Mouse (Mus musculus) cerebellum, adult (tissue): ENCODE measurements around the gene Pcdh9.

Experiments used
- ATAC-seq: cut with Nextera tagmentation; 2 replicates; pipeline ENCODE4 v1.9.2; 2017; ENCODE audit warnings: mild to moderate bottlenecking, moderate library complexity, mixed read lengths; ENCODE audit not compliant: insufficient number of reproducible peaks, low FRiP score, low TSS enrichment

Pcdh9 gene

DNA sequence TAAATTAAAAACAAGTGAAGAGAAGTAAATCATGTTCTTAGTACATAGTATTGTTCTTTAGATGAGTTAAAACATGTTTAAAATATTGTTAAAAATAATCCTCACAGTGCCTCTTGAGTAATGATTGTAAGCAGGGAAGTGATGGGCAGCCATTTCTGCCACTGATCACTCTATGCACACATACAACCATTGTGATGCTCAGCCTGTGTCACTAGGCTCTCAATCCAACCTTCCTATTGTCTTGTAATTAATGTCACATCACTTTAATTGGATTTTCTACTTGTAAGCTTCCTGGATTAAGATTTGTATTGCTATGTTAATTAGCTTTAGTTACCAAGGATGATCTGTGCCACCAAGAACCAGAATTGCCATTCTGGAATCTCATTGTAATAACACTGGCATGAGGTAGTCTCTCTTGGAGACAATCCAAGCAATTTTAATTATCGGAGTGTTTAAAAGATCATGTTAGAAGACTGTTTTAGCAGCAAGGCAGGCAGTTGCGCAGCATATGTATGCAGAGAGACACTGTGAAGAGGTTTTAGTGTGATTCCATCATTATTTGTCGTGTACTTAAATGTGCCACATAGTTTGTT is 305.0 kb downstream of the Pcdh9 start:
- no peak for ATAC-seq

GRCm38 (mm10) chr14:93564361-93564760 is 326.1 kb downstream of the Pcdh9 start:
- no peak for ATAC-seq

- ATAC-seq, result no peak
Measured at GRCm38 (mm10) chr14:93561577-93561976, 328.9 kb downstream of the Pcdh9 start.

DNA sequence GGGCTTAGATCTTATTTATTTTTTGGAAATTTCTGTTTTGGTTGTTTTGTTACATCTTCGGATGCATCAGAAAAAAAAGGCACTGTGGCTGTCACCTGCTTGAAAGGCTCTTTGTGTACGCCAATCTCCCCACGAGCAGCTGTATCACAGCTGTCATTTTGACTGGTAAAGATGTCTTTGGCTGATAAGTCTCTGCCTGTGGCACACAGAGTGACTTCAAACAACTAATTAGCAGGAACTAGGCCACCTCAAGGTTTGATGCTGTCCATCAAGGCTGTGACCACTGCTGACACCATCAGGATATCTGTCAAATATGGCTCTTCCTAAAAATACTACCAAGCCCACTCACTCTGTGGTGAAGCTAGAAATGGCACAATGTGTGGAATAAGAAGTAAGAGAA is 336.7 kb downstream of the Pcdh9 start:
- no peak for ATAC-seq

DNA sequence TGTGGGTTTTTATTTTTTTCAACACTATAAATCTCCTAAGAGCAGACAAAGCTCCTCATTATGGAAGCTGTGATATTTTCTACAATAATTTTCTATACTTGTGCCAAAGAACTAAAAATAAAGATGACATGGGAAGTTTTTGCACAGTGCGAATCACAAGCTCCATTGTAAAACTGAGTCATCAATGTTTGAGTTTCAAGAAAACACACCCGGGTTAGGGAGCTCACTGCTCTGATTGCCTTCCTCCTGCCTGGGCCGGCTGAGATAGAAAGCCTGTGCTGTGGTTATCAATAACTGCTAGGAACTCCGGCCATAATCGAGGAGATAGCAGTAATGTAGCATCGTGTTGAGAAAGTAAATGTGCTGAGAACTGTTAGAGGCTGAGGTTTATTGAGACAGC is 344.9 kb downstream of the Pcdh9 start:
- ATAC-seq, result no peak

GRCm38 (mm10) chr14:93543970-93544627 is 346.4 kb downstream of the Pcdh9 start:
- ATAC-seq, result peak; percentile 80

DNA sequence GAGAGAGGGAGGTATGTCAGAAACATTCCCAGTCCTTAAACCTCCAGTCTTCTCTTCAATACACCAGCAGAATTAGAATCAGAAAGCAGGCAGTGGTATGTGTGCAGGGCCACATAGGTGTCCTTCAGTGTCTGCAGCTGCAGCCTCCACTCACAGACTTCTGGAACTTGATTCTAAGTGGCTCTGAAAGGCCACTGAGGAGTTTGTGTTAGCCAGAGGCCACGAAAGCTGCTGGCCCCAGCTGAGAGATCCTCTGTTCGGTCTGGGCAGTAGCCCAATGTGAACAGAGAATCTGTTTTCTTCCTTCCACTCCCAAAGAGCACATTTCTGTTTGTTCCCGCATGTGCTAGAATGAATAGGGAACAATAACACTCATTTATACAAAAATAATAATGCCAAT is 346.9 kb downstream of the Pcdh9 start:
- peak; percentile 79 for ATAC-seq

DNA sequence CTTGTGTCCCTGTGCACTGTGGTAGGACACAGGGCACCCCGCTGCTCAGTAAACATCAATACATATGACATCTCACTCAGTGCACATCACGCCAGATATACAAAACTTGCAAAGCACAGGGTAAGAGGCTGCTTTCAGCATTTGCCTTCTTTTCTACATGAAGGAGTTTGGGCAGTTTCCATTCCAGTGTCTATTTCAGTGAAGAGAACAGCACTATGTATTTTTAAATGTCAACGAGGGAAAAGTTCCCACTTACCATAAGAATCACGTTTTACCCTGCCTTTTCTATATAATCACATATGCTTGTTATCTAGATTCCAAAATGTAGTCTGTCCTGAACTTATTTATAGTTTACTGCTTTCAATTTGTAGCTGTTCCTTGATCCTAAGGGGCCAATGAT is 355.6 kb downstream of the Pcdh9 start:
- ATAC-seq, result no peak

DNA sequence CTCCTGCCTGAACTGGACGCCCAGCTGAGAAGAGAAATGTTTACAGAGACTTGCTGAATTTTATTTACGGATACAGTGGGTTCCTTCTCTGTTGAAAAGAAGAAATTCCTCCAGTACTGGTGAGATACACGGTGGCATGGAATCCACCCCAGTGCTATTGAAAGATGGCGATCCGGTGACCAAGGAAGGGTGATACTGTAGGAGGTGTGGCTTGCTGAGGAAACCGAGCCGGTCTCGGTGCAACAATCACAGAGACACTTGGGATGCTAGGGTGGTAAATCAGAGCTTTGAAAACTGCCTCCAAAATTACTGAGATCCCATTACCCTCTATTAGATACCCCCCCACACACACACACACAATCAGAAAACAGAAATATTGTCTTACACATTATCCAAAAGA is 367.0 kb downstream of the Pcdh9 start:
- ATAC-seq, result no peak

- peak; percentile 81 for ATAC-seq
Measured at GRCm38 (mm10) chr14:93520166-93520565, 370.3 kb downstream of the Pcdh9 start.

DNA sequence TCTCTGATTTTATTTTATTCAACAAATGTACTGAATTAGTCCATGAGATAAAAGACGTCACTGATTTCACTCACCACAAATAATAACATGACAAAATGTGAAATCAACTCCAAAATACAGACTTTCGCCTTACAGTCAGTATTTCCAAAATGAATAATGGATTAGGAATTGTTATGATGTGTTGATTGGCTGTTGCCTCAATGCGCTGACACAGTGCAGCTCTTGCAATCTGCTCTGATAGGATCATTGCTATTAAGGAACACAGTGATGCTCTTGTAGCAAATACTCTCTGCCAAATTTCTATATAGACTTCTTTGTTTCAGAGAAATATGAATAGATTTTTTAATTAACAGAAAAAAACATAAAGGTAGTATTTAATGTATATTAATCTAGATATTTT is 373.8 kb downstream of the Pcdh9 start:
- no peak for ATAC-seq

GRCm38 (mm10) chr14:93506107-93506506 is 384.4 kb downstream of the Pcdh9 start:
- ATAC-seq, result no peak

- peak; percentile 90 for ATAC-seq
Measured at GRCm38 (mm10) chr14:93498813-93499690, 391.4 kb downstream of the Pcdh9 start.

DNA sequence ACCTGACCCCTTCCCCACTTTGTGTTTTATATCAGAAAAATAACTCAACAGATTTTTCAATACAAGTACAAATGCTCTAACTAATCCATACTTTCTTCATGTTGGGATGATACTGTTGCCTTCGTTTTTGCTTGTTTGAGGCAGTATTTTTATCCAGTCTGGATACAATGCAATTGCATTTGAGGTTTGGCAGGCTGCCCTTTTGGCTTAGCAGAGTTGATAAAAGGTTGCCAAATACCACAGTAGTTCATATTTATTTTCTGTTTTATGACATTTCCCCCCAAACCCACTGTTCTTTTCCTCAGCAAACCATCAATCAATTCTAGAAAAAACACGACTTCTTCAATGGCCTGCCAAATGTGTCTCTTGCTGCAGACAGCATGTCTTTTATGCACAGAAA is 415.5 kb downstream of the Pcdh9 start:
- ATAC-seq, result peak; percentile 73

- ATAC-seq, result no peak
Measured at GRCm38 (mm10) chr14:93472494-93472893, 418.0 kb downstream of the Pcdh9 start.

DNA sequence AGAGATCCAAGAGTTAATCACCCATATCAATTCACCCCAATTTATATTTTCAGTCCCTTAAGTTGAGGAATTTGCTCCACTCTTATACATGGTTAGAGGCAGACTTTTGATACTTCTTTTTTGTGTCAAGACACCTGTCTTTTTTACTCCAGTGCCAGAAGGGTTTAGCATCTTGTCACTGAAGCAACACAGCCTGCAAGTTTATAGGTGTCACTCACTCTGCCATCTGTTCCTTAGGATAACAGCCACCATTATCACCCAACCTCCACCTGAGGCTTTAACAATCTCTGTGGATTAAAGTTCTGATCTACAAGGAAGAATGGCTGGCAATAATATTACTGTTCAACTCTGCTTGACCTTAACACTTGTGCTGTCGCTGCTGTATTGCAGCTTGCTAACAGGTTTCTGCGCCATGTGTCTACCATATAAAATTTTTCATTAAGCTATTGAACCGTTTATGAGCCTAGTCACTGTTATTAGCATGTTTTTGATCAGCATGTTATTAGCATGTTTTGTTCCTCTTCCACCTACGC is 427.1 kb downstream of the Pcdh9 start:
- ATAC-seq, result no peak

GRCm38 (mm10) chr14:93450930-93451665 is 439.4 kb downstream of the Pcdh9 start:
- ATAC-seq, result no peak

DNA sequence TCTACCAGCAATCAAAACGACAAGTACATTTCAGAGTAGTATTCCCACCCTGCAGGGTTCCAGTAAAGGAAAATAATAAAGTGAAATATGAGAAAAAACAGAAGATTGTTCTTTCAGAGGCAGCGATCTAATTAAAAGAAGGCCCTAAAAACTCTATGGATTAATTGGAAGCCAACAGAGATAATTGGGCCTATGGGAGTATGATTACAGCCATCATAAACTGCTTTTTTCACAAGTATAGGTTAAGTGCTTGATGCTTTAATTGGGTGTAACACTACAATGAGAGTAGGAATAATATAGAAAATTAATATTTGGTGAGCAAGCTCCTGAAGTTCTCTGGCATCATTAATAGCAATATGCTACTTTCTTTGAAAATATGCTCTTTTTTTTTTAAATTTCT is 448.6 kb downstream of the Pcdh9 start:
- ATAC-seq, result no peak

DNA sequence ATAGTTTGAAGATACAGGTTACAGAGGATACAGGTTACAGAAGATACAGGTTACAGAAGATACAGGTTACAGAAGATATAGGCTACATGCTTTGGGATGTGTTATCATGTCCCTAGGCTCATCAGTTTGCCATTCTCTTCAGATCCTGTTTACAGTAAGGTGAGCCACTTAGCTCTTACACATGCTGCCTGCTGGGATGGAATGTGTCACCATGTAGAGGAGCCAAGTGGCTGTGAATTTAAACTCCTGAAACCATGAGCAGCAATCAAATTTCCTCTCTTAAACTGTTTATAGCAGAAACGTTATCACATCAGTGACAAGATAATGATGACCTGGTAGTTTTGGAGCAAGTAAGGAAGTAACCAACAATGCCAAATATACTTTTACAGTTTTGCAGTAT is 453.3 kb downstream of the Pcdh9 start:
- ATAC-seq, result peak; percentile 45; the same call in 1 of the 2 replicates

DNA sequence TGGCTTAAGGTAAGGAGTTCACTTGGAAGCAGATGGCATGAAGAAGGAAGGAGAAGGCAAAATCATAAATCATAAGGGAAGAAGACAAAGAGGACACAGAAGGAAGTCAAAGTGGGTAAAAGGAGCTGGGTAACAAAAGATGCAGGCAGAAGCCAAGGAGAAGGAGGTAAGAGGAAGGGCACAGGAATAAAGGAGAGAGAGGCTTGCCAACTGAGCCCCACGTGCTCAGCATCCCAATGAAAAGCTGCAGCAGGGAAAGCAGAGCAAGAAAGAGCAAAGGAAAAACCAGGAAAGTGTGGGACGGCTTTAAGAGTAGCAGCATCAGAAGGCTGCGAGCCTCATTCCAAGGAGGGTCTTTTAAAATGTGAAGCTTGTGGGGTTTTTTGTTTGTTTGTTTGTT is 473.7 kb downstream of the Pcdh9 start:
- peak; percentile 59; the same call in 1 of the 2 replicates for ATAC-seq
